Mouse (Mus musculus): ENCODE results near the gene Fgf8.

The Fgf8 gene

DNA sequence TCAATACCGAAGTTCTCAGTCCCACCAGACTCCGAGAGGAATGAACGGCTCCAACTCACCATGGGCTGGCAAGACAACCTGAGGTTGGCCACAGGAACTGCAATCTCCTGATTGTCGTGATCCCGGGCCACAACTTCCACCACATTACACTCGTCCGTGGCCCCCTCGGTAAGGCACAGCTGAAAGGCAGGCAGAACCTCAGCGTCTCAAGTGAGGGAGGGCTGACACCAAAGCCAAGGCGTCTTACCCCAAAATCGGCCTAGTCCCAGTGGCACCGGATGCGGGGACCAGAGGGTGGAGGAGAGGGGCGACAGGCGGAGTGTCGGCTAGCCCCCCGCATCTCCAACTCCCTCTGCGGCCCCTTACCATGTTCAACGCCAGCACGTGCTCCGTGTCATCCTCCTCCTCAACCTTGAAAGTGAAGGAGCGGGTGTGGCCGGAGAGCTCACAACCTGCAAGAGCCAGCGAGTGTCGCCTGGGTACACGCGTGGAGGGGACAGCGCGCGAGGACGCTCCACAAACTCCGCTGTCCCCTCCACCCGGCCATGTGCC is 6.1 kb upstream of the Fgf8 start:
- DNase-seq (ENCODE audit: low spot score in 2 of 2) = peak; percentile 57 to 63

DNA sequence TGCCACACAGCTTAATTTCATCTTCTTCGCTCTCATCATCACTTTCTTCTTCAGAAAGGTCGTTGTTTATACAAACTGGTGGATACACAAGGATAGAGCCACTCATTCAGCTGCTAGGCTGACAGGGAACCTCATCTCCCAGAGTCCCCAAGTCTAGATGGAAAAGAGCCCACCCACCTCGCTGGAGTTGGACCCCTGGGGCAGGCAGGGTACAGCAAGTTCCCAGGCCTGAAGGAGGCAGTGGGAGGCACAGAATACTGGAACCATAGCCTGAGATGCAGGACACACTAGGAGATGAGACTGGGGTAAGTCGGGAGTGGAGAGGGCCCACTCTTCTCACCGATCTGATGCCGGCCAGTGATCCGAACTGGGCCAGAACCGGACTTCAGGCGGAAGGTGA is 5.5 kb upstream of the Fgf8 start:
- no peak for DNase-seq (ENCODE audit: low spot score in 2 of 2)

DNA sequence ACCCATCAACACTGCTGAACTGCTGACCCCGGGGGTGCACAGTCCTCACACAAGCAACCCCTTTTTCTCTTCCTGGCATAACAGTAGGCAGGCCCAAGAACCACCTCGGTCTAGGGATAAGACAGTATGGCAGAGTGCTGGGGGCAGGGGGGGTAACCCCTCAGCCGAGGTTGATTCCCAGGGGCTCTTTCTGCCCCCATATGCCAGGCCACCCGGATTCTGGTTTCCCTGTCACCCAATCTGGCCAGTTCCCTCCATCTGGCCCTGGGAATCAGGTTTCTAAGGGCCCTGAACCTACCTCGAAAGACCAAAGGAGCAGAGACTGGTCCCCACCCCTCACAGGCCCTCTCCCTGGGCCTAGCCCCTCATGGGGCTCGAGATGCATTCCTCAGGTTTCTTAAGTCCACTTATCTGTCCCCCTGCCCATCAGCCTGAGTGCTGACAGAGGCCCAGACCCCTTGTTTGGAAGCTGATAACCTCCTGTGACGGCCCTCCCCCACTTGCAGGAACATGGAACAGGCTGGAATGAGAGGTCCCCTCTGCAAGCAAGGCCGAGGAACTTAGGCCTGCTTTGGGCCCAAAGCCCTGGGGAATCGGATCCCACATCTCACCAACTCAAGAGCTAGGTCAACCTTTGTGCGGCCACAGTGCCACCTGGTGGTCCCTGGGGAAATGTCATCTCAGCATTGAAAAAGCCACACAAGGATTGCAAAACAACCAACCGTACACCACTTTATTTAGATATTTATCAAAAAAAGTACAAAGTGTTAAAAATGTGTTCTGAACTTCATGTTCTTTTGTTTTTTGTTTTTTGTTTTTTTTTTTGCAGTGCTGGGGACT is 4.5 kb upstream of the Fgf8 start:
- peak; percentile 77 to 90 for DNase-seq (ENCODE audit: low spot score in 2 of 2)

DNA sequence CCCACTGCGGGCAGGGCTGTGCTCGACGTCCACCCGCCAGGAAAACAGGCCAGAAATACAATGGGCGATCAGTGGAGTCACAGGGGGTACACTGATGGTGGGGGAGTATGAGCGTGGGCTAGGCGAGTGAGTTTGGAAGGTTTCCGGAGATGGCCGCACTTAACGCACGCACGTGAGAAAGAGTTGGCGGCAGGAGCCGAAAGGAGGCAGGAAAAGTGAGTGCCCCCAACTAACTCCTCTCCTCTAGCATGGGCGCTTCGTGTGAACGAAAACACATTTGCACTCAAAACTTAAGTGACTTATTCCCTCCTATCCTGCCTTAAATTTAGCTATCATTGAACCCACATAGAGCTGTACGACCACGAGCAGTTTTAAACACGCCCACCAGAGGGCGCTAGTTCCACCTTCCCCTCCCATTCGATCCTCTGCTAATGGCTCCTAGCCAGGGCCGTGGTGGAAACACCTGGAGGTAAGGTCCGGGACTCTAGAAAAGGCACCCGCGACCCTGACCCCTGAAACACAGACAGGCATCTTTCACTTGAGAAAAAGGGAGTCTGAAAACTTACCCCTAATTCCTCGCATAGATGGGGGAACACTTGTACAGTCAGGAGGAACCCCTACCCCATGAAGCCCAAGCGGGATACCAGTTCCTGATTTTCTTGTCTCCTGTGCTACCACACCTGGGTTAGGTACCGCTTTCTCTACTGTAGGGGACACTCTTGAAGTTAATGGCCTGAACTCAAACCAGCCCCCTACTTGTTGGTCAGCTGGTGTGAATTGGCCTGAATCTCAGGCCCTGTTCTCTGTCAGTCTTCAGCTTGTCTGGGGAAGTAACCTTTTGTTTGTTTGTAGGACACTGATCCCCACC is 3.7 kb upstream of the Fgf8 start:
- DNase-seq (ENCODE audit: low spot score in 2 of 2) = peak; percentile 57 to 76

DNA sequence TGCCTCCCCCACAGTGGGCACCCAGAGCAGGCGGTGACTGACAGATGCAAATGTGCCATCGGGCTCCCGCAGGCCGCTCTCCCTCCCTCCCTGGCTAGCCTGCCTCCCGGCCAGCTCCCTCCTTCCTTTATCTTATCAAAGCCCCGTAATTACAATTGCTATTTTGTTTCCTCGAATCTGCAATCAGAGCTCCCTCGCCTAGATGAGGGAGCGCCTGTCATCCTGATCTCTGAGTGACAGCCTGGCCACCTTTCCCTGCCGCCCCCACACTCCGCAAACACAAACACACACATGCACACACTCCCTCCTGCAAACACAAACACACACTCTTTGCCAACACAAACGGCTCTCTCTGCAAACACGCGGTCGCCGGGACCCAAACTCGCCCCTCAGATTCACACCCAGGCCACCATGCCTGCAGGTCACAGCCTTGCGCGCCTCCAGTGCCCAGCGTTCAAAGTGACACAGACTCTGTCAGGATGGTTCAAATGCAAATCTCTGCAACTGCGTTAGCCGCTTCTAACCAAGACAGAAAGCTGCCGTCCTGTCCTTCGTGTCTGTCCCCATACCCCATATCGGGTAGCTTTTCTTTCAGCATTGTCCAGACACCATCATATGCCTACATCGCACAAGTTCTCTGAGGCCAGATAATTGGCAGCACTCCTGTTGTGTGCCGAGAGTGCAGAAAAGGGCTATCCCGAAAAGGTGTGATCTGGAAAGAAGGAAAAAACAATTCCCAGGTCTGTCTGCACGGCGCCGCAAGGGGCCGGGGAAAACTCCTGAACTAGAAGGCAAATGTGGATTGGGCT is 2.8 kb upstream of the Fgf8 start:
- no peak for DNase-seq (ENCODE audit: low spot score in 2 of 2)

DNA sequence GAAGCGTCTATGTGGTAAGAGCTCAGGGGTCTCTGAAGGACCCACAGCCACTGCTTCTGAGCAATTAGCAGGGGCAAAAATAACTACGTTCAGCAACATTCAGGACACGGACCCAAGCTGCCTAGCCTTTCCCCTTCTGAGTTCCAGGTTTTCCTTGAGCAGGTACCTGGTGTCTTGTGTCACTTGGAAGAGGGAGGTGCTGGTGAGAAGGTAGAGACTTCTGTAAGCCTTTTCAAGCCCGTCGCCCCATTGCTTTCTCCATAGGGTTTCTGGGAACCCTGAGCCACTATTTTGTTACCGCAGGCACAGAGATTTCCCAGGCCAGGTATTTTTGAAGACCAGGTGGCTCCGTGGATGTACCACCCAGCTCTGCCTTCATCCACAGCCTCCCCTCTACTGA is 904 bp upstream of the Fgf8 start:
- DNase-seq (ENCODE audit: low spot score in 2 of 2) = no peak

DNA sequence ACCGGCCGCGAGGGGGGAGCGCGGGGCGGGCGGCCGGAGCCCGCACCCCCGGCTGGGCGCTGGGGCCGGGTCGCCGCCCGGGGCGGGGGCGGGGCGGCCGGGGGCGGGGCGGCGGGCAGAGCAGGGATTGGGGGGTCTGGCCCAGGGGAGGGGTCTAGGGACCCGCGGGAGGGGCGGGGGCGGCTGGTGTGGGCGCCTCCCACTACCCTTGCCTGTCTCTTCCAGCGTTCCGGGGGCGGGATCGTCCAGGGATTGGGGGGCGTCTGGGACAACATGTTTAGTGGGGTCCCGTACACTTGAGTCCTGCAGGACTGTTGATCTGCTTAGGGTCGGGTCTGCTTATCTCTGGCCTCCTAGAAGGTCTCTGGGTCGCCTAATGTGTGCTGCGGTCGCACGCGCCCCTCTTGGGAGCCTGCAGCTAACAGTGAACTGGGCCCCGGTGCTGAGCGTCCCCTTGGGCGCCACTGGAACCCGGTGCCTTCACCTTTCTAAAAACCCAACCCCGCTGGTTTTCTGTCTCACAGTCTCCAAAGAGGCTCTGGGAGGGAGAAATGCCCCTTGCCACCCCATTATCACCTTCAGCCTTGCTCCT is 365 bp upstream of the Fgf8 start:
- no peak for DNase-seq (ENCODE audit: low spot score in 2 of 2)

DNA sequence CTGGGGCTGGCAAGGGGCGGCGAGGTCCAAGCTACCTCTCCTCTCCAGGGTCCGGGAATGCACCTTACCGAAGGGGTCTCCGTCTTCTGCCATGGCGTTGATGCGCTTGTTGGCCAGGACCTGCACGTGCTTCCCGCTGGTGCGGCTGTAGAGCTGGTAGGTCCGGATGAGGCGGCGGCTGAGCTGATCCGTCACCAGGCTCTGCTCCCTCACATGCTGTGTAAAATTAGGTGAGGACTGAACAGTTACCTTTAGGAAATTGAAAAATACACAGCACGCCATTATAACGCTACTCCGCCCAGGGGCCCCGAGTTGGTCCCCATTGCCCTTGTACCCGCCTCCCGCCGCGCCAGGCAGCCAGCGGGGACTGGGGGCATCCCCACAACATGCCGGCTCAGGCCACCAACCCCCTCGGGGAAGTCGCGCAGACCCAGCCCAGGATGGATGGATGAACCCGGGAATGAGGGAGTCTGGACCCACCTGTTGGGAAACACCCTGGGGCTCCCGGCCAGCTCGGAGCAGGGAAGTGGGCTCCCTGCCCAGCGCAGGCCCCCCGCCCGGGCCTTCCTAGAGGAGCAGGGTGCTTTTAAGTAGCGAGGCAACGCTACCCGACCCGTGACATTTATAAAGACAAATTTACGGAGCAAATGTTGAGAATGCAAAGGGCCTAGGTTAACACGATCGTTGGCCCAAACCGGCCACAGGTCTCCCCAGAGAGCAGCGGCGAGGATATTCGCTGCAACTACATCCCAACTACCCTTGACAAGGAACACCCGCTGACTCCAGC is 1.1 kb downstream of the Fgf8 start:
- DNase-seq (ENCODE audit: low spot score in 2 of 2) = no peak

DNA sequence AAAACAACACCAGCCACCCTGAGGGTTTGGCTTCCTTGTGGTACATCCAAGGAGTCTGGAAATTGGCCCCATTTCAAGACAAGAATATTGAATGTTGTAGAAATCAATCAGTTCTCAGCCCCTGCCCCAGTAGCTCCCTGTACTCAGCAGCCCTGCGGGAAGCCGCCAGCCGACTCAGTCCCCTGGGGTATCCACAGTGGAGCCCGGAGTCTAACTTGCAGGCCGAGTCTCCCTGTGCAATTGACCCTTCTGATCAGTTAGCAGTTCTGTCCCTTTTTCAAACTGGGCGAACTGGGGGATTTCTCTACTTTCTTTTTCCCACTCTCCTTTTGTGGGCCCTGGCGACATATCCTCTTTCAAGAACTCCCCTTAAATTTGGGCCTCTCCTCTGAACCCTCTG is 1.9 kb downstream of the Fgf8 start:
- no peak for DNase-seq (ENCODE audit: low spot score in 2 of 2)

DNA sequence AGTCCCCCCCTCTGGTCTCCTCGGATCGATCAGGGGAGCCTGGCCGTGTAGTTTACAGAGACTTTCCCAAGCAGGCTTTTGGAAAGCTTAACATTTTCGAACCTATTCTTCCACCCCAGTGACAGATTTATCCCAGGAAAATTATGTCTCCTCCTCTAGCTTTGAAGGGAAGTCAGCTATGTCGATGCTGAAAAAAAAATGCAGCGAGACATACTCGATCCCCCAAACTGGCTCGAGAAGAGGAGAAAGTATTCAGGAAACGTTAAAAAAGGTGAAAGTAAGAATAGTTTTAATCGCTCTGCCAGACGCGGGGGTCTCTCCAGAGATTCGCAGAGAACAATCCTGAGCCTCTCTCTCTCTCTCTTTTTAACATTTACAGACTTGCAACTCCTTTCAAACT is 2.5 kb downstream of the Fgf8 start:
- DNase-seq (ENCODE audit: low spot score in 2 of 2) = no peak

DNA sequence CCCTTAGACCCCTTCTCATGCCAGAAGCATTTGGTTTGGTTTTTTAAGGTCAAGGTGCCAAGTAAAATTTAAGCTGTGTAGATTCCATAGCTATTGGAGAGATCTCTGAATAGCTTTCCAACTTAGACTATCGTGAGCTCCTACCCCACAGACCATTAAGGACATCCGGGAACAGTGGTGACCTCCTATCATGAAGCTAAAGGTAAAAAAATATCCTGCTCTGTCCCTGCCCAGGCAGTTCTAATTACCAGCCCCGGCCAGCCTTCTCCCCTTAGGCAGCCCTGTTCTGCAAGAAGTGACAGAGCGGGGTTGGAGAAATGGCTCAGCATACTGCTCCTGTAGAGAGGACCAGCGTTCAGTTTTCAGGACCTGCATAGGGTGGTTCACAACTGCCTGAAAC is 4.2 kb downstream of the Fgf8 start:
- DNase-seq (ENCODE audit: low spot score in 2 of 2) = no peak

DNA sequence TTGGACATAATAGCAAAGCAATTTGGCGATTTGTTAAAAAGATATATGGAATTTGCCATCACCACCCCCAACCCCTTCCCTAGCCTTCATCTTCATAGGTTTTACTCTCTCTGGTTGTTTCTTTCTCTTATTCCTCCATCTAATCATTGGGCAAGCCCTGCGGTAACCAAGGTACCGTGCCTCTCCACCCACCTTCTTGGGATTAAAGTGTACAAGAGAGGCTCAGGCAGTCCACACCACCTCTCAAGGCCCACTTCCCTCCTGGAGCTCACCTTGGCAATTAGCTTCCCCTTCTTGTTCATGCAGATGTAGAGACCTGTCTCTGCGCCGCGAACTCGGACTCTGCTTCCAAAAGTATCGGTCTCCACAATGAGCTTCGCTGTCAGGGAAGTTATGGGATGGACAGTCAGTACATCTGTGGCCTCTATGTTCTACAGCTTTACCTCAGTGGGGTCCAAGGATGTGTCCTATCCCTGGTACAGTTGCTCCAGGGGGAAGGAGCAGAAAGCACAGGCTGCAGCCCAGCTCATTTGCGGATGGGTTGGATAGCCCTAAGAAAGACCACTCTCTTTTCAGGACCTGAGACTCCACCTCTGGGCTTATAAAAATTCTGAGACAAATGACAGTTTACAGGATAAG is 4.8 kb downstream of the Fgf8 start:
- DNase-seq (ENCODE audit: low spot score in 2 of 2) = no peak

DNA sequence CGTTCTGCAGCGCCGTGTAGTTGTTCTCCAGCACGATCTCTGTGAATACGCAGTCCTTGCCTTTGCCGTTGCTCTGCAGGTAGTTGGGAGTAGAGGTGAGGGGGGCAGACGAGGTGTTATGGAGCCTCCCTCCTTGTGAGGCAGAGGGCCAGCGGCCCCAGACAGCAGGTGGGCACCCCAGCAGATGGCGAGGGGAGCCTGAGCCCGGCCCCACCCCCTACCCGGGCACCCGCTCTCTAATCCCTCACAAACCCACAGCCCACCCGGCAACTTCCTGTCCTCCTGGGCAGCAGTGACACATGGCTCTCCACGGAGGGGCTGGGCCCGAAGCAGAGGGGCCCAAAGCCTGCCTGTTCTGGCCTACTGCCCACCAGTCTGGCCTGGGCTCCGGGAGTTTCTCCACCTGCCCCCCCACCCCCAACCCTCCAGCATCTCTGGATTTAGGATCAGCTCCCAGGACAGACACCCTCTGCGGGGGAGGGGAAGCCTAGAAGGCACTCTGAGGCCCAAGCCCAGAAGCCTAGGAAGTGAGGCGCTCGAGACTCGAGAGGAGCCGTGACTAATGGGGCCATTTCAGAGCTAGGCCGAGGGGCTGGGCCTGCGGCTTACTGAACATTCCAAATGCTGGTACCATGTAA is 5.4 kb downstream of the Fgf8 start:
- no peak for DNase-seq (ENCODE audit: low spot score in 2 of 2)

DNA sequence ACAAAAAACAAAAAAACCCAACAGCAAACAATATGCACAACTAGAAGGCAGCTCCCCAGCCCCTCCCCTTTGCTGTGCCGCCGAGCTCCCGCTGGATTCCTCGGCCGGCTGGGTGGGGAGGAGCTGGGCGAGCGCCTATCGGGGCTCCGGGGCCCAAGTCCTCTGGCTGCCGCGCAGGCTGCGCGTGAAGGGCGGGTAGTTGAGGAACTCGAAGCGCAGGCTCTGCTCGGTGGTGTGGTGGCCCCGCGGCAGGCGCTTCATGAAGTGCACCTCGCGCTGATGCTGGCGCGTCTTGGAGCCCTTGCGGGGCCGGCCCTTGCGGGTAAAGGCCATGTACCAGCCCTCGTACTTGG is 5.9 kb downstream of the Fgf8 start:
- peak; percentile 45 to 59 for DNase-seq (ENCODE audit: low spot score in 2 of 2)

DNA sequence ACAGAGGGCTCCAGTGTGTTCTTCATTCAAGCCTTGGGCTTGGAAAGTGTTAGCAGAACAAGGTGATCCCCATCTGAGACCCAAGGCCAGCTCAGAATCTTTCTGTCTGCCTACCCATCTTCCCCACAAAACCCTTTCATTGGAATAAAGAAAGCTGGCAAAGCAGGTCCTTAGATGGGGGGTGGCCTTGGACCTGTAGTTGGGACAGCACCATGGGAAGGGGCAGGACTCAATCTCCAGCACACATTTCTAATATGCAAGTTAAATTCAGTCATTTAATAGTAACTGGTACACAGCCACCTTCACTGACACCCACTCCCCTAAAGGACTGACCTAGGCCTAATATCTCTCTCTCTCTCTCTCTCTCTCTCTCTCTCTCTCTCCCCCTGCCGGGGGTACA is 6.5 kb downstream of the Fgf8 start:
- DNase-seq (ENCODE audit: low spot score in 2 of 2) = no peak

DNA sequence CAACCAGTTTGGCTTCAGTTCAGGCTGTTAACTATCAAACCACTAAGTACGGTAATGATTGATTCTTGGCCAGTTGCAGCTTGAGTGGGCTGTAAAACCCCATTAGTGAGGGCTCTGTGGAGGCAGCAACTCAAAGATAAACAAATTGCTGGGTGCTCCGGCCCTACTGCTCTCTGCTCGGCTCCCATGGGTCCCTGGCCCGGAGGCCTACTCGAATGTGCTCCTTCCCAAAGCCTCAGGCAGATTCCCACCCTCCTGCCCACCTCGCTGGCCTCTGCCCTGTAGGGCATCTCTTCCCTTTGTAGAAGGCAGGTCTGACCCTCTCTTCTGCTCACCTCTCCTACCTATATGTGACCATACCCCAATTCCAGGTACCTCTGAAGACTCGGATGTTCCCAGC is 8.0 kb downstream of the Fgf8 start:
- no peak for DNase-seq (ENCODE audit: low spot score in 2 of 2)

DNA sequence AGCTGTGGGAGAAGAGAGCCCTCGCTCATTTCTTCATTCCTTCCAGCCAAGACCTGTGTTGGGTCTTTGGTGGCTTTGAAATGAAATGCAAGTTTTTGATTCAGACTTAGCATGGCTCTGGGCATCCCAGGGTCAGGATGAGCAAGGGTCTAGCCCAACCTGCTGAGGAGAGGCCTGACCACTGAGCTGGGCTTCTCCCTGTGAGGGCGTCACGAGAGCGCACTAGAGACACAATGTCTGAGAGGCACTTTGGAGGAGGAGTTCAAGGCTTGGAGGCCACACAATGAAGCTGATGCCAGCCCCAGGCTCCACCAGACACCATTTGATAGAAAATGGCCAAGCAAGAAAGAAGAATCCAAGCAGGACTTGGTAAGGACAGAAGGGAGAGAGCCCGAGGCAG is 8.5 kb downstream of the Fgf8 start:
- no peak for DNase-seq (ENCODE audit: low spot score in 2 of 2)

DNA sequence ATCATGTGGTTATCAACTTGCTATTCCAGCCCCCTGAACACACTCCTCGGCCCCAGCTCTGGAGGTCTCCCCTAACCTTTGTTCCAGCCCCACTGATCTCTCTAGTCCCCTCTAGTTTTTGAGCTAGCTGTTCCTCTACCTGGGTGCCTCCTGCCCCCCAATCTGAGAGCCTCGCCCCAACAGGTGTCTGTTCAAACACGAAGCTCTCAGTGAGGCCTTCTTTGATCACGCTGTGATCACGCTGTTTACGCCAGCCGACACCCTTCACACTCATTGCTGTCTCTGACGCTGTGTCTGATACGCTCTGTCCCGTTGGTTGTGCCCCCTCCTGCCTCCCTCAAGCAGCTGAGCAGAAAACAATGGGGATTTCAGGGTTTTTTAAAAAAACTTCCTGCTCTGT is 9.2 kb downstream of the Fgf8 start:
- DNase-seq (ENCODE audit: low spot score in 2 of 2) = peak; percentile 53 to 58

DNA sequence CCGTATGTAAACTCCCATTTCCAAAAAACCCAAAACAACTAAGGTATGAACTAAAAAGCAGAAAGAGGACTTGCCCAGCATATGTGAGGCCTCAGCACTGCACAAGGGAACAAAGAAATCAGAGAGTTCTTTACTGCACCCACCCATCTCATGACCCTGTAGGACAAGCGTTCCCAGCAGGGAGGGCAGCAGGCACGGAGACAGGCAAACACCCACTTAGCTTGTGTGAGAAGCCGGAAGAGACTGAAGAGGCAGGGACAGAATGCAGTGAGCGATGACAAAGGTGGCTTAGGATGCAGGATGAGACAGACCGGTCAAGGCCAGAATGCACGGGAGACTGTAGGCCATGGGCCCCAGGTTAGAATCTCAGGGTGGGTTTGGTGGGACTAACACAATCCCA is 11.1 kb downstream of the Fgf8 start:
- DNase-seq (ENCODE audit: low spot score in 2 of 2) = no peak

DNA sequence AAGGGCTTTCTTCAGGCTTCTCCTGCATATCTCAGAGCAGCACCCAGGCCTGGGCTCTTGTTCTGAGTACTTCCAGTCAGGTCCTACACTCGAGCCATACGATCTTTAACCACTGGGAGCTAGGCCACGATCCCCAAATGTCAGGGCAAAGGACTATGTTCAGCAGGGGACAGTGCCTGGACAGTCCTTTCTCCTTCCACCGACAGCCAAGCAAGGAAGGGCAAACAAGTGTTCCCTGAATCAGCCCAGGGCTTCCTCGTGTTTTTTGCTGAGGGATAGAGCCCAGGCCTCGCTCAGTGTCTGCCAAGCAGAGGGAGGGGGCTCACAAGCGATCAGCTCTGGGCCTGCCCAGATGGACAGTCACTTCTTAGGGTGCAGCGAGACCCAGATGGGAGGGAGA is 12.7 kb downstream of the Fgf8 start:
- DNase-seq (ENCODE audit: low spot score in 2 of 2) = no peak
